Mouse (Mus musculus) neutrophil, adult 5-6 weeks (primary cell): ENCODE results near the gene Adap1. TPM values are rescaled to one million over a fixed set of nuclear protein-coding genes. Genes with fewer than 3 reads are reported as not detected.
A peak's percentile ranks its signal among the peaks of the same experiment; 100 is the strongest.
"Not testable (repeated sequence)": the region's sequence is repeated elsewhere in the genome, so short reads cannot be mapped to it uniquely, and the experiment has no call there.

Experiments
- ATAC-seq: fragments of 151-379, 151-347 bp; 2 replicates; pipeline ENCODE4 v1.8.0; 2017; ENCODE audit warnings: mild to moderate bottlenecking, moderate TSS enrichment; ENCODE audit not compliant: insufficient number of reproducible peaks, poor library complexity, low FRiP score, severe bottlenecking; ENCODE audit errors: extremely low read depth
- total RNA-seq: library from RNA; stranded (forward); fragments of 200-1000 nt; gene quantifications from 2 replicates; pipeline ENCODE4 v1.2.3, GENCODE M21; 2017

Gene Adap1
- total RNA-seq, 1 experiment from 2014 or later = 20.8 TPM

GRCm38 (mm10) chr5:139353496-139353895 is 28.1 kb upstream of the Adap1 start:
- no peak for ATAC-seq

- no peak for ATAC-seq
Observed at GRCm38 (mm10) chr5:139352317-139352716, 26.9 kb upstream of the Adap1 start, which contains the start of gene Cyp2w1. Gene Cyp2w1 (plus strand): TSS chr5:139352617.

GRCm38 (mm10) chr5:139351628-139352027 is 26.2 kb upstream of the Adap1 start:
- no peak for ATAC-seq

DNA sequence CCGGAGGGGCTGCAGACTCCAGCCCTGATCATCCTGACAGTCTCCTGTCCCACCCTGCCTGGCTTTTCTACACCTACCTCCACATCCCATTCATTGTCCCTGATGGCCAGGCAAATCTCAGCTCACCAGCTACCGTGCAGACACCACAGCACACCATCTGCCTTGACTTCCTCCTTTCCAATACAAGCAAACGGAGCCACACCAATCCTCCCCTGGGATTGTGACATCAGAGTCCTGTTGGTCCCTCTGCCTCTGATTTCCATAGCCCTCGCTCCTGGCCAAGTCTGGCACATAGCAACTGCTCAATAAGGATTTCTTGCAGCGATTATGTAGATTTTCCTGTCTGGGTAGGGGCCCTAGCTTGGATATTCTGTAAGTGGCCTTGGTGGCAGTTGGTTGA is 25.7 kb upstream of the Adap1 start, which contains the start of gene Cox19:
Gene Cox19, minus strand, starts transcription at position 285 of the 400 bp plus-strand sequence.
- no peak for ATAC-seq

- no peak for ATAC-seq
Observed at GRCm38 (mm10) chr5:139349713-139350112, 24.3 kb upstream of the Adap1 start.

- no peak for ATAC-seq
Observed at GRCm38 (mm10) chr5:139347225-139347624, 21.8 kb upstream of the Adap1 start.

- ATAC-seq = no peak
Observed at GRCm38 (mm10) chr5:139345364-139345714, 19.9 kb upstream of the Adap1 start.

- peak; percentile 96 for ATAC-seq
Observed at GRCm38 (mm10) chr5:139344687-139345363, 19.4 kb upstream of the Adap1 start.

- ATAC-seq = peak; percentile 73
Observed at GRCm38 (mm10) chr5:139344021-139344686, 18.7 kb upstream of the Adap1 start.

DNA sequence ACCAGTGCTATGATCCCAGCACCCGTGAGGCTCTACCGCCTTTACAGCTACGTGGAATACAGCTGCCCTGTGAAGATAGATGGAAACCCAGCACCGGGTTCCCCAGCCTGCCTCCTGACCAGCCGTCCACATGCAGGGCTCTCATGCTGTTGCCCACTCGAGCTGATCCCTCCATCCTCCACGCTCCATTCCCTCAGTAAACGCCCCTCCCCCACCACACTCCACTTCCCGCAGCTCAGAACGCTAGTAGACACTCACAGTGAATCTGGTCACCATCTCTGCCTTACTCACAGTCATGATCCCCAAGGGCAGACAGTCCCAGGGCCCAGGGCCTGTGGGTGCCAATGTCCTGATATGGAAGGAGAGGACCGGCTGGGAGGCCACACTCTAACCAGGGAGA is 13.5 kb upstream of the Adap1 start:
- ATAC-seq = no peak

- ATAC-seq = no peak
Observed at GRCm38 (mm10) chr5:139338403-139338802, 13.0 kb upstream of the Adap1 start.

GRCm38 (mm10) chr5:139337826-139338370 is 12.5 kb upstream of the Adap1 start:
- ATAC-seq = no peak

DNA sequence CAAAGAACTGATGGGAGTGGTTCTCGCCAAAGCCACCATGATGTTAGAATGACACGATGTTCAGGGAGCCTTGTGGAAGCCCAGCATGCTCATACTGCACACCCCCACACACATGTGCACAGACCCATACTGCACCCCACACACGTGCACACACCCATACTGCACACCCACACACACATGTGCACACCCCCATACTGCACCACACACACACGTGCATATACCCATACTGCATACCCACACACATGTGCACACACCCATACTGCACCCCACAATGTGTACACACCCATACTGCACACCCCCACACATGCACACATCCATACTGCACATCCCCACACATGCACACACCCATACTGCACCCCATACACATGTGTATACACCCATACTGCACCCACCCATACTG is 10.2 kb upstream of the Adap1 start:
- ATAC-seq = no peak

- not testable (repeated sequence) for ATAC-seq
Observed at GRCm38 (mm10) chr5:139334394-139334793, 9.0 kb upstream of the Adap1 start.

GRCm38 (mm10) chr5:139333301-139334013 is 8.0 kb upstream of the Adap1 start:
- ATAC-seq = no peak

DNA sequence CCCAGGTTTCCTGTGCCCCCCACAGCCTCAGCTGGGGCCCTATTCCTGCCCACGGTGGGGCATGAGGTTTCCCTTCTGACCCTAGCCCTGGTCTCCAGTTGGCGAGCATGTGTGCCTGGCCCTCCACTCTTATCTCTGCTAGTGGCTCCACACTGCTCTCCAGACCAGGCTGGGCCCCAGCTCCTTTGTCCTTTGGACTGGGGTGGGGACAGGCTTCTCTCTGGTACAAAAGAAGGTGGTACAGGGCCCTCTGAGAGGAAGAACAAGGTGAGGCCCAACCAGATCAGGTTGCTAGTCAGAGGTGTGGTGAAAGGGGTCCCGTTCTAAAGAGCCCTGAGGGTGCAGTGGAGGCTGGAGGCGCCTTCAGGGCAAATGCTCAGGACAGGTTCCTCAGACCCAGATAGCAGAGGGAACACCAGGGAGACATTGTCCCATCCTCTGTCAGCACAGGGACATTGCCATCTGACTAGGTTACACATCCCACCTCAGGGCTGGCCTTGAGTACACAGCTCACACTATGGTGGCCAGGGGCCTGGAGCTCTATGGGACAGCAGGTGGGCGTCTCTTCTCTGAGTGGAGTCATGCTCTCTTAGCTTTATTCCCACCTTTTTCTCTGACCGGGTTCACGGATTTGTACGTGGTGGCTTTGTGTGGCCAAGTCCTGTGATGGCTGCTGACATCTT is 7.3 kb upstream of the Adap1 start:
- ATAC-seq = no peak

DNA sequence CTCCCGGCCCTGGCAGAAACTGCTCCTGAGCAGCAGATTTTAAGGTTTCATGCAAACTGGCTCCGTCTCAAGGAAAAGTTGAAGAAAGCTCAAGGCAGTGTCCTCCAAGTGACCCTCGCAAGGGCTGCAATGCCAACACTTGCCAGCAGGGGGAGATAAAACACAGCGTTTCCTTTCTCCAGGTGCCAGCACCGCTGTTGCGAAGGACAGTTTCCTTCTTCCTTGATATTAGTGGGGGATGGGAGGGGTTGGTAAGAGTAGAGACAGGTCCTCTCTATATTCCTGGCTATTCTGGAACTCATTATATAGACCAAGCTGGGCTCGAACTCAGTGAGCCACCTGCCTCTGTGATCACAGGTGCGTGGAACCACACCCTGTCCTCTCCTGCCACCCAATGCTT is 6.3 kb upstream of the Adap1 start:
- peak; percentile 63; the same call in 1 of the 2 replicates for ATAC-seq

DNA sequence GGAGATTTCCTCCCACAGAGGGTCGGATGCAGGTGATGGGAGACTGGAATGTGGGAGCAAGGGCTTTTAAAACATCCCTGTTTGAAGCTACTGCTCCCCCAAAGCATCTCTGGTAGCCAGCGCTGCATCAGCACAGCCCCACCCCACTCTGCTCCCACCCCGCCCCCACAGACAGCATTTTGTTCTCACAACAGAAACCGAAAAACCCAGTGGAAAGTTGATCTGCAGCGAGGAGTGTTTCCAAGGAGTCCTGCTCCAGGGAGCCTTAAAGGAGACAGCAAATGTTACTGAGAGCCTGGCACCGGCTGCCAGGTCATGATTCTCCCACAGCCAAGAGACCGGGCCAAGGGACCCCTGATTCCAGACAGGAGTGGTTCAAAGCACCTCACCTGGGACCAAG is 5.3 kb upstream of the Adap1 start:
- ATAC-seq = no peak

GRCm38 (mm10) chr5:139327634-139328020 is 2.2 kb upstream of the Adap1 start:
- ATAC-seq = no peak
